Mouse (Mus musculus): ENCODE measurements around the gene Rbms1. TPM values are rescaled to one million over a fixed set of nuclear protein-coding genes. Genes with fewer than 3 reads are reported as not detected.

Gene Rbms1
- polyA plus RNA-seq, 1 experiment = 252 TPM

DNA sequence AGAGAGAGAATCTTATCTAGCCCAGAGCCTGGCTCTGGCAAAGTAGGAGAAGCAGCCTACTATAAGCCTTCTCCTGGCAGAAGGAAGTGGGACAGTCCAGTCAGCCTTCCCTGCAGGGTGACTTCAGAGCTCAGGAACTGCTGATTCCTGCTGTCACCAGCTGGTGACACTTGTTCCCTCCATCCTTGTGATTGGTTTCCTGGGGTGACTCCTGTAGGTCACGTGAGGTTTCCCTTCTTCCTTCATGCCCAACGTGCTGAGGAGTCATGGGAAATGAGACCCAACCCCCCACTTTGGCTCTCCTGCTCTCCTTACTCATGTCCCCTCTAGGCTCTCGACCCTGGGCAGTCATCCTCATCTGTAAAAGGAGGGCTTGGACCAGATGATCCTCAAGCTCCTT is 14.8 kb downstream of the Rbms1 start:
- 39% methylated on average over 3 of the region's 3 CpGs for WGBS
- H3K4me1 ChIP-seq (ENCODE audit: control insufficient read depth, insufficient read depth, low read length) = peaks cover 3% of the 10 kb centered on the region; the same call in 1 of the 2 replicates
- no peak for DNase-seq
- H3K4me3 ChIP-seq (replicated peaks; ENCODE audit: extremely low read depth, low read depth, low read length) = no peak overlapping the region
- TF ChIP-seq POLR2A (IDR thresholded peaks at IDR 0.05; ENCODE audit: borderline replicate concordance, extremely low read depth, low read depth, low read length) (no peak), CTCF (IDR thresholded peaks at IDR 0.05; ENCODE audit: insufficient read depth, low read length) (no peak)

- DNase-seq = no peak
- 69% methylated on average over 4 of the region's 4 CpGs for WGBS
- no peak for TF ChIP-seq POLR2A (IDR thresholded peaks at IDR 0.05; ENCODE audit: borderline replicate concordance, extremely low read depth, low read depth, low read length)
- TF ChIP-seq CTCF (IDR thresholded peaks at IDR 0.05; ENCODE audit: insufficient read depth, low read length) = no peak
- Histone ChIP-seq H3K4me1 (ENCODE audit: control insufficient read depth, insufficient read depth, low read length) (peaks cover 3% of the 10 kb centered on the region; the same call in 1 of the 2 replicates), H3K4me3 (replicated peaks; ENCODE audit: extremely low read depth, low read depth, low read length) (no peak overlapping the region)
Measured at GRCm38 (mm10) chr2:60947817-60948216, 15.2 kb downstream of the Rbms1 start.

DNA sequence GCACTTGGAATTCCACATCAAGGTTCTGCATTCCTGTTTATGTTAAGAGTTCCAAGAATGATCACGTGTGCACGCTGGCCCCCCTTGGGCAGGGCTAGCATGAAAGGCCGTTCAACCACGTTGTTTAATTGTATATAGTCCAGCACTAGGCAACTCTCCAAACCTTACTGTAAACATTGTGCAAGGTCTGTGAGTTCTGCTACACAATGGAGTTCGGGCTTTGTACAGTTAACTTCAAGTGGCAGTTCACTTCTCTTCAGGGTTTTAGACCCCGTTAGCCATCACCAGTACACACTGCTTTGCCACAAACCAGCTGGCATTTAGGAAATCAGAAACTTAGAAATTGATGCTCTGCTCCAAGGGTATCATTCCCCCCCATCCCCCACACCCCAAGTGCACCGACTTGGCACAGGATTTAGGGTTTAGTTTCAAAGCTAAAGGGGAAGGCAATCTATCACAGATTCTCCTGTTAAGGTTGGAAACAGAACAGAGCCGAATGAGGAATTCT is 22.5 kb downstream of the Rbms1 start:
- WGBS = 11% methylated on average over 8 of the region's 8 CpGs
- DNase-seq = peak; percentile 50
- Histone ChIP-seq H3K4me1 (ENCODE audit: control insufficient read depth, insufficient read depth, low read length) (peaks cover 9% of the 10 kb centered on the region), H3K4me3 (replicated peaks; ENCODE audit: extremely low read depth, low read depth, low read length) (peak overlapping the region; percentile 29)
- no peak for TF ChIP-seq CTCF (IDR thresholded peaks at IDR 0.05; ENCODE audit: insufficient read depth, low read length)
- TF ChIP-seq POLR2A (IDR thresholded peaks at IDR 0.05; ENCODE audit: borderline replicate concordance, extremely low read depth, low read depth, low read length) = no peak

DNA sequence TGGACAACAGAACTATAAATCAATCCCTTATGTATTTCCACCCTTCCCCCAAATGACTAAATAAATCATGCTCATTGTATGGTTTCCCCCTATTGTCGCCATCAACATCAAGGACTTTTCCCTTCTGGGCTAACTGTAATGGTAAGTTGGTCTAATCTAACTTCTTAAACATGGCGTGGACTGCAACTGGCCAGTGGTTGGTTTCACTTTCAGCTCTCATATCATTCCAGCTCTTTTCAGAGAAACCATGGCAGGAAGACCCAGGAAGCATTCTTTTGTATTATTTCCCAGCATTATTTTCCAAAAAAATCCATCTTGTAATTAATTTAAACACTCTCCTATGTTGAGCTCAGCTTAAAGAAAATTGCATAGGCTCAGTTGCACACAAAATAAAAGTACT is 23.0 kb downstream of the Rbms1 start:
- no peak for DNase-seq
- Histone ChIP-seq H3K4me3 (replicated peaks; ENCODE audit: extremely low read depth, low read depth, low read length) (no peak overlapping the region), H3K4me1 (ENCODE audit: control insufficient read depth, insufficient read depth, low read length) (peaks cover 9% of the 10 kb centered on the region)
- WGBS = 7% methylated on average over 2 of the region's 2 CpGs
- no peak for TF ChIP-seq POLR2A (IDR thresholded peaks at IDR 0.05; ENCODE audit: borderline replicate concordance, extremely low read depth, low read depth, low read length)

- DNase-seq = no peak
- Histone ChIP-seq H3K4me3 (replicated peaks; ENCODE audit: extremely low read depth, low read depth, low read length) (no peak overlapping the region), H3K4me1 (ENCODE audit: control insufficient read depth, insufficient read depth, low read length) (peaks cover 9% of the 10 kb centered on the region)
- 80% methylated on average over 14 of the region's 14 CpGs for WGBS
- no peak for TF ChIP-seq CTCF (IDR thresholded peaks at IDR 0.05; ENCODE audit: insufficient read depth, low read length)
- TF ChIP-seq POLR2A (IDR thresholded peaks at IDR 0.05; ENCODE audit: borderline replicate concordance, extremely low read depth, low read depth, low read length) = no peak
Measured at GRCm38 (mm10) chr2:60936910-60937309, 26.1 kb downstream of the Rbms1 start.

DNA sequence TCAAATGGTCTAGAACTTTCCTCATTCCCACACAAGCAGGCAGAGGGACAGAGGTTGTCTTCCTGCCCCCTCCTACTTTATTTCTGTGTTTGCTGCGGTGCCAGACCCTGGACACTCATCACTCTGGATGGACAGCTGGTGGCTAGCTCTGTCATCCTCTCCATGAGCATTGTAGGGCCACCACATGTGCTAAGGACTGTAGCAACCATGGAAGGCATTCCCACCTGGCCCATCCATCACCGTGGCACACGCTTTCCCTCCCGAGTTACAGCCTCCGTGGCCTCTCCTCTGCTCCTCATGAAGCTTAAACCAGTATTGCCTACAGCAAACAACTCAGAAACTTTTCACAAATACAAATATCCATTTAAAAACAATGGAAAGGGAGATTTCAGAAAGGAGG is 34.0 kb downstream of the Rbms1 start:
- WGBS = 96% methylated on average over 5 of the region's 5 CpGs
- H3K4me3 ChIP-seq (replicated peaks; ENCODE audit: extremely low read depth, low read depth, low read length) = no peak overlapping the region
- peaks cover 20% of the 10 kb centered on the region for H3K4me1 ChIP-seq (ENCODE audit: control insufficient read depth, insufficient read depth, low read length)
- TF ChIP-seq POLR2A (IDR thresholded peaks at IDR 0.05; ENCODE audit: borderline replicate concordance, extremely low read depth, low read depth, low read length) (no peak), CTCF (IDR thresholded peaks at IDR 0.05; ENCODE audit: insufficient read depth, low read length) (no peak)
- no peak for DNase-seq

DNA sequence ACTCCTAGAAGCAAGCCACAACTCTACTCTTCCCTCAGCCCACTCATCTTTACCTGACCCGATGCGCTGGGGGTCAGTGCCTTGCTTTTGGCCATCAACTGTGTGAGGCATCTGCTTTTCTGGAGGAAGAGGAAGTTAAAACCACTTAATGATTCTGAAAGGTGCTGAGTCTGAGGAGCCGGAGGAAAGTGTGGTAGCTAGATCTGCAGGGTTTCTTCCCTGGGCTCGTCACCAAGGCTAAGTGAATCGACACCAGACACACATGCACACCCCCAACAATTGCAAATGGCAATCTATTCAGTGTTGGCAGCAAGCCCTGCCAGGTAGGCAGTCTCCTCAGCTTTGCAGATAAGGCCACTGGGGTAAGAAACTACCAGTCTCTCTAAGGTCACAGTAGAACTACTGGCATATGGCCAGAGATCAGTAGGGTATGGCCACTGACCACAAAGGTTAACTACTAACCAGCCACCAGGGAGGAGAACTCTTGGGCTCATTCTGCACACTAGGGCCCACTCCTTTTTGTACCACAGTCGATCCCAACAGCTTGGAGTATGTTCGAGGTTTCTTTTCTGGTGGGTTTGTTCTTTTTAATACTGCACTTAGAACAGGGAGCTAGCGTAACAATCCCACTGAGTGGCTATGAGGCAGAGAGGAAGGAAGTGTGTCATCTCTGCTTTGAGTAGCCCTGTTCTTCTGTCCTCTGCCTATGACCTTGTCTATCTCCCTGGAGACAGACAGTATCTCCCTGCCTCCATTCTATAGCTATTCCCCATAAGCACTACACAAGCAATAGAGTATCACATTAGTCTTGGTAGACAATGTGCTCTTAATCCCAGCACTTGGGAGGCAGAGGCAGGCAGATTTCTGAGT is 34.9 kb downstream of the Rbms1 start:
- TF ChIP-seq CTCF (IDR thresholded peaks at IDR 0.05; ENCODE audit: insufficient read depth, low read length) (no peak), POLR2A (IDR thresholded peaks at IDR 0.05; ENCODE audit: borderline replicate concordance, extremely low read depth, low read depth, low read length) (no peak)
- no peak for DNase-seq
- WGBS = 64% methylated on average over 8 of the region's 8 CpGs
- peaks cover 26% of the 10 kb centered on the region for H3K4me1 ChIP-seq (ENCODE audit: control insufficient read depth, insufficient read depth, low read length)
- H3K4me3 ChIP-seq (replicated peaks; ENCODE audit: extremely low read depth, low read depth, low read length) = no peak overlapping the region

GRCm38 (mm10) chr2:60925063-60925462 is 37.9 kb downstream of the Rbms1 start:
- no peak for DNase-seq
- H3K4me3 ChIP-seq (replicated peaks; ENCODE audit: extremely low read depth, low read depth, low read length) = no peak overlapping the region
- TF ChIP-seq CTCF (IDR thresholded peaks at IDR 0.05; ENCODE audit: insufficient read depth, low read length) = no peak
- peaks cover 31% of the 10 kb centered on the region for H3K4me1 ChIP-seq (ENCODE audit: control insufficient read depth, insufficient read depth, low read length)
- WGBS = 47% methylated on average over 5 of the region's 5 CpGs

DNA sequence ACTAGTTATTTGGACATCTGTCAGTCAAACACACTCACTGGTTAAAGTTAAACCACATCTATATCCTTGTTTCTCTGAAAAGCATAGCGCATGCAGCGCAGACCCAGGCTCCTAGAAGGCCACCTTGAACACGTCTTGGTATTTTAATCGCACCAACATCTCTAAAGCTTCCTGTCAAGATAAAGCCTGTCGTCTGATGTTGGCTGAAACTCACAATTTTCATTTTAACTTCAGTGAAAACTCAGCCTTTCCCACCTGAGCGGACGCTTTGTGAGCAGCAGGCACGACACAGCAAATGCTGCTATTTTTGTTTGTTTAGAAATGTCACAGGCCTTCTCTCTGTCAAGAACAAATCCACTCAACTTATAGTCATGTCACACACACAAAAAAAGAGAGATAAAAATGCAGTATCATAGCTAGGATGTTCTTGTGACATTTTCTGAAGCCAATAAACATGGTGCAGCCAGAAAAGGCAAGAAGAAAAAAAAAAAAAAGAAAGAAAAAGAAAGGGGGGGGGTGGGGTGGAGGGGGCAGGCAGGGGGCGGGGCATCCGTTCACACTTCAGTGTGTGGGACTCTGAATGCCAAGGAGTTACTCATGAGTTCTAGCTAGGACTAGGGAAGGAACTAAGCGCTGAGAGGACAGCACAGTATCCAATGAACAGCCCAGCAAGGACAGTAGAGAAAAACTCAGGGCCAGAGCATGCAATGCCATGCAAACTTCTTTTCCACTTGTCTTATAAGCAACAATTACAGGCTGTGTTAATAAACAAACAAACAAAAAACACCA is 39.0 kb downstream of the Rbms1 start:
- WGBS = 35% methylated on average over 11 of the region's 11 CpGs
- TF ChIP-seq CTCF (IDR thresholded peaks at IDR 0.05; ENCODE audit: insufficient read depth, low read length) (no peak), POLR2A (IDR thresholded peaks at IDR 0.05; ENCODE audit: borderline replicate concordance, extremely low read depth, low read depth, low read length) (no peak)
- DNase-seq = no peak
- no peak overlapping the region for H3K4me3 ChIP-seq (replicated peaks; ENCODE audit: extremely low read depth, low read depth, low read length)
- peaks cover 36% of the 10 kb centered on the region for H3K4me1 ChIP-seq (ENCODE audit: control insufficient read depth, insufficient read depth, low read length)
